Mouse (Mus musculus): ENCODE results near the gene Tead1.

GRCm38 (mm10) chr7:112954351-112955102 is 275.4 kb downstream of the Tead1 start:
- TF ChIP-seq POLR2A (IDR thresholded peaks at IDR 0.05; ENCODE audit: insufficient read depth, low read depth, low read length), result no peak
- TF ChIP-seq CTCF (IDR thresholded peaks at IDR 0.05; ENCODE audit: insufficient read depth, low read depth, low read length), result no peak
